Mouse (Mus musculus): Measurements from ENCODE around the gene Tnip1. TPM values are rescaled to one million over a fixed set of nuclear protein-coding genes. Genes with fewer than 3 reads are reported as not detected.

Tnip1 gene
- polyA plus RNA-seq, 1 experiment from 2014 or later = 13.2 TPM

GRCm38 (mm10) chr11:54911671-54912502 lies 50.8 kb downstream of the Tnip1 start:
- H3K4me2 ChIP-seq (ENCODE audit: low read length) = no peak overlapping the region
- WGBS = 94% methylated on average over 7 of the region's 7 CpGs
- H3K4me3 ChIP-seq (replicated peaks; ENCODE audit: low read length) = no peak overlapping the region
- H3K9me3 ChIP-seq (ENCODE audit: control insufficient read depth, low read length) = no peaks in the 10 kb centered on the region
- no peak overlapping the region for H3K9ac ChIP-seq (replicated peaks; ENCODE audit: low read depth, low read length)
- H3K36me3 ChIP-seq (ENCODE audit: control insufficient read depth, insufficient read depth) = no peaks in the 10 kb centered on the region
- no peak overlapping the region for H3K27ac ChIP-seq (ENCODE audit: low read length)
- H3K27me3 ChIP-seq (replicated peaks; ENCODE audit: control insufficient read depth, insufficient read depth, low read length) = no peaks in the 10 kb centered on the region
- no peaks in the 10 kb centered on the region for H3K4me1 ChIP-seq (replicated peaks; ENCODE audit: control insufficient read depth, insufficient read depth, low read length)
- ATAC-seq = no peak

DNA sequence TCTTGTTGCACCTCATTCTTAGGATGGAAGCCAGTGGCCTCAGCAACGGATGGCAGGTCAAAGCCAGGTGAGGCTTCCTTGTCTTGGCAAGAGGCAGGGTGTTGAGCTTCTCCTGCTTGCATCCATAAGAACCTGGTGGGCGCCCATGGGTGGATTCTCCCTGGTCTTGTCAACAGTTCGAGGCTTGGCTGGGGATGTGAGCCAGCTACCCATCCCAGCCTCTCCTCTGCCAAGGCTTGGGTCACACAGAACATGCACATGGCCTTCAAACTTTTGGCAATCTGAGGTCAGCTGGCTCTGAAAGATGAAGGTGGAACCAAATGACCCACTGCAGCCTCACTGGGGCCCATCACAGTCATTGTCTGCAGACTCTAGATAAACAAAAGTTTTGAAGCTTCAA lies 51.5 kb downstream of the Tnip1 start:
- Histone ChIP-seq H3K9me3 (ENCODE audit: control insufficient read depth, low read length) (no peaks in the 10 kb centered on the region), H3K4me3 (replicated peaks; ENCODE audit: low read length) (no peak overlapping the region), H3K36me3 (ENCODE audit: control insufficient read depth, insufficient read depth) (no peaks in the 10 kb centered on the region), H3K4me2 (ENCODE audit: low read length) (no peak overlapping the region), H3K27me3 (replicated peaks; ENCODE audit: control insufficient read depth, insufficient read depth, low read length) (no peaks in the 10 kb centered on the region), H3K9ac (replicated peaks; ENCODE audit: low read depth, low read length) (no peak overlapping the region), H3K27ac (ENCODE audit: low read length) (no peak overlapping the region), H3K4me1 (replicated peaks; ENCODE audit: control insufficient read depth, insufficient read depth, low read length) (no peaks in the 10 kb centered on the region)
- no peak for ATAC-seq
- 92% methylated on average over 3 of the region's 3 CpGs for WGBS

GRCm38 (mm10) chr11:54910081-54910665 lies 52.5 kb downstream of the Tnip1 start:
- Histone ChIP-seq H3K4me2 (ENCODE audit: low read length) (no peak overlapping the region), H3K4me3 (replicated peaks; ENCODE audit: low read length) (no peak overlapping the region)

DNA sequence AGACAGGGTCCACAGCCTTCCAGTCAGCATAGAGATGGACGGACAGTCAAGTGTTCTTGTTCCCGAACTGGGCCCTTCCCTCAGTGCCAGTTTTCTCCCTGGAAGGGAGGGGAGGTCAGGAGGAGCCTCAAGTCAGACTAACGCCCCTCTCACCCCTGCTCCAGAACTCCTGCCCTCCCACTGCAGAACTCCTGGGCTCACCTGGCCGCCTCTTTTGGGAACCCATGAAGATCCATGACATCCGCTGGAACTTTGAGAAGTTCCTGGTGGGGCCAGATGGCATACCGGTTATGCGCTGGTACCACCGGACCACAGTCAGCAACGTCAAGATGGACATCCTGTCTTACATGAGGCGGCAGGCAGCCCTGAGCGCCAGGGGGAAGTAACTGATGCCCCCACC lies 53.4 kb downstream of the Tnip1 start:
- 95% methylated on average over 11 of the region's 11 CpGs for WGBS
- Histone ChIP-seq H3K4me2 (ENCODE audit: low read length) (no peak overlapping the region), H3K27me3 (replicated peaks; ENCODE audit: control insufficient read depth, insufficient read depth, low read length) (no peaks in the 10 kb centered on the region), H3K27ac (ENCODE audit: low read length) (no peak overlapping the region), H3K9me3 (ENCODE audit: control insufficient read depth, low read length) (no peaks in the 10 kb centered on the region), H3K4me1 (replicated peaks; ENCODE audit: control insufficient read depth, insufficient read depth, low read length) (no peaks in the 10 kb centered on the region), H3K36me3 (ENCODE audit: control insufficient read depth, insufficient read depth) (no peaks in the 10 kb centered on the region), H3K4me3 (replicated peaks; ENCODE audit: low read length) (no peak overlapping the region), H3K9ac (replicated peaks; ENCODE audit: low read depth, low read length) (no peak overlapping the region)
- ATAC-seq = no peak

More at GRCm38 (mm10) chr11:54910081-54910665, 52.5 kb downstream of the Tnip1 start:
- Histone ChIP-seq H3K9ac (replicated peaks; ENCODE audit: low read depth, low read length) (no peak overlapping the region), H3K36me3 (ENCODE audit: control insufficient read depth, insufficient read depth) (no peaks in the 10 kb centered on the region), H3K27ac (ENCODE audit: low read length) (no peak overlapping the region), H3K27me3 (replicated peaks; ENCODE audit: control insufficient read depth, insufficient read depth, low read length) (no peaks in the 10 kb centered on the region), H3K9me3 (ENCODE audit: control insufficient read depth, low read length) (no peaks in the 10 kb centered on the region), H3K4me1 (replicated peaks; ENCODE audit: control insufficient read depth, insufficient read depth, low read length) (no peaks in the 10 kb centered on the region)
- 90% methylated on average over 12 of the region's 12 CpGs for WGBS
- ATAC-seq = no peak

- H3K9me3 ChIP-seq (ENCODE audit: control insufficient read depth, low read length) = no peaks in the 10 kb centered on the region
- WGBS = 94% methylated on average over 5 of the region's 5 CpGs
- no peaks in the 10 kb centered on the region for H3K27me3 ChIP-seq (replicated peaks; ENCODE audit: control insufficient read depth, insufficient read depth, low read length)
- ATAC-seq = no peak
- 0 out of 2 replicates have a peak, but pooled peaks cover 2% of the 10 kb centered on the region for H3K4me1 ChIP-seq (replicated peaks; ENCODE audit: control insufficient read depth, insufficient read depth, low read length)
- H3K4me3 ChIP-seq (replicated peaks; ENCODE audit: low read length) = no peak overlapping the region
- H3K36me3 ChIP-seq (ENCODE audit: control insufficient read depth, insufficient read depth) = no peaks in the 10 kb centered on the region
- no peak overlapping the region for H3K4me2 ChIP-seq (ENCODE audit: low read length)
- H3K27ac ChIP-seq (ENCODE audit: low read length) = no peak overlapping the region
- no peak overlapping the region for H3K9ac ChIP-seq (replicated peaks; ENCODE audit: low read depth, low read length)
These were observed 55.5 kb downstream of the Tnip1 start for GRCm38 (mm10) chr11:54907259-54907658.

DNA sequence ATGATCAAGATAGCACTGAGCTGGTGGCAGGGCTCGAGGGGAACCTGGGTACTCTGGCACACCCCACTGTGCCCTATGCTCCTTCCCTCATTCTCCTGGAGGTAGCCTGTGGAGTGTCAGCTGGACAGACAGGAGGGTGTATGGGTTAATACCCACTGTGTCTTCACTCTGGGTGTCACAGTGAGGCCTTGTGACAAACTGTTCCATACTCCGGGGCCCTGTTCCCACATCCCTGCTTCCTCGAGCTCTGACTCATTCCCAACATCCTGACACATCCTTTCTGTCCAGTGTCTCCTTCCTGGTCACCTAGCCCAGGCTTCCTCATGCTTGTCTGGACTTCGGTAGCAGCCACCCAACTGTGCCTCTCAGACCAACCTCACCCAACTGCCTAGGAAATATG lies 56.3 kb downstream of the Tnip1 start:
- 84% methylated on average over 4 of the region's 4 CpGs for WGBS
- Histone ChIP-seq H3K27ac (ENCODE audit: low read length) (no peak overlapping the region), H3K4me3 (replicated peaks; ENCODE audit: low read length) (no peak overlapping the region), H3K9me3 (ENCODE audit: control insufficient read depth, low read length) (no peaks in the 10 kb centered on the region), H3K4me2 (ENCODE audit: low read length) (no peak overlapping the region), H3K9ac (replicated peaks; ENCODE audit: low read depth, low read length) (no peak overlapping the region), H3K27me3 (replicated peaks; ENCODE audit: control insufficient read depth, insufficient read depth, low read length) (no peaks in the 10 kb centered on the region), H3K4me1 (replicated peaks; ENCODE audit: control insufficient read depth, insufficient read depth, low read length) (0 out of 2 replicates have a peak, but pooled peaks cover 3% of the 10 kb centered on the region), H3K36me3 (ENCODE audit: control insufficient read depth, insufficient read depth) (no peaks in the 10 kb centered on the region)
- no peak for ATAC-seq

GRCm38 (mm10) chr11:54905931-54906330 lies 56.8 kb downstream of the Tnip1 start:
- WGBS = 80% methylated on average over 4 of the region's 4 CpGs
- no peak overlapping the region for H3K4me2 ChIP-seq (ENCODE audit: low read length)
- H3K4me3 ChIP-seq (replicated peaks; ENCODE audit: low read length) = no peak overlapping the region
- H3K27ac ChIP-seq (ENCODE audit: low read length) = no peak overlapping the region
- ATAC-seq = no peak
- H3K9ac ChIP-seq (replicated peaks; ENCODE audit: low read depth, low read length) = no peak overlapping the region
- 0 out of 2 replicates have a peak, but pooled peaks cover 3% of the 10 kb centered on the region for H3K4me1 ChIP-seq (replicated peaks; ENCODE audit: control insufficient read depth, insufficient read depth, low read length)
- no peaks in the 10 kb centered on the region for H3K36me3 ChIP-seq (ENCODE audit: control insufficient read depth, insufficient read depth)
- no peaks in the 10 kb centered on the region for H3K9me3 ChIP-seq (ENCODE audit: control insufficient read depth, low read length)
- no peaks in the 10 kb centered on the region for H3K27me3 ChIP-seq (replicated peaks; ENCODE audit: control insufficient read depth, insufficient read depth, low read length)

DNA sequence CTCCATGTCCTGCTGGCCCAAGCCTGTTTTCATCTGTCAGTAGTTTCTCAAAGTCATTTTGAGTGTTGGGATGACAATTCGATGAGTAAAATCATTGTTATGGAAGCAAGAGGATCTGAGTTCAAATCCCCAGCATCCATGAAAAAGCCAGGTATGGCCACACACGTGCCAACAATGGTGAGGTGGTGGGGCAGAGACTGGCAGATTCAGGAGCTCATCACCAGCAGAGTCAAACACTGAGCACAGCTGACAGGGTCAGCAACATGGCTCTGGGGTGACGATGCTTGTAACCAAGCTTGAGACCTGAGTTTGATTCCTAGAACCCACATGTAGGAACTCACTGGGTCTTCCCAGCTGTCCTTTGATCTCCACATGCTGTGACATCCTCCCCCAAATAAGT lies 57.6 kb downstream of the Tnip1 start:
- H3K36me3 ChIP-seq (ENCODE audit: control insufficient read depth, insufficient read depth) = no peaks in the 10 kb centered on the region
- no peaks in the 10 kb centered on the region for H3K9me3 ChIP-seq (ENCODE audit: control insufficient read depth, low read length)
- H3K4me3 ChIP-seq (replicated peaks; ENCODE audit: low read length) = no peak overlapping the region
- no peak overlapping the region for H3K4me2 ChIP-seq (ENCODE audit: low read length)
- no peak overlapping the region for H3K9ac ChIP-seq (replicated peaks; ENCODE audit: low read depth, low read length)
- ATAC-seq = no peak
- 0 out of 2 replicates have a peak, but pooled peaks cover 3% of the 10 kb centered on the region for H3K4me1 ChIP-seq (replicated peaks; ENCODE audit: control insufficient read depth, insufficient read depth, low read length)
- H3K27me3 ChIP-seq (replicated peaks; ENCODE audit: control insufficient read depth, insufficient read depth, low read length) = no peaks in the 10 kb centered on the region
- whole genome bisulfite sequencing = 87% methylated on average over 3 of the region's 3 CpGs
- no peak overlapping the region for H3K27ac ChIP-seq (ENCODE audit: low read length)

GRCm38 (mm10) chr11:54903940-54904706 lies 58.6 kb downstream of the Tnip1 start:
- no peak for ATAC-seq
- H3K9me3 ChIP-seq (ENCODE audit: control insufficient read depth, low read length) = no peaks in the 10 kb centered on the region
- no peak overlapping the region for H3K4me3 ChIP-seq (replicated peaks; ENCODE audit: low read length)
- H3K36me3 ChIP-seq (ENCODE audit: control insufficient read depth, insufficient read depth) = no peaks in the 10 kb centered on the region
- 57% methylated on average over 4 of the region's 4 CpGs for WGBS
- H3K4me2 ChIP-seq (ENCODE audit: low read length) = no peak overlapping the region
- H3K9ac ChIP-seq (replicated peaks; ENCODE audit: low read depth, low read length) = no peak overlapping the region
- H3K27ac ChIP-seq (ENCODE audit: low read length) = no peak overlapping the region
- H3K27me3 ChIP-seq (replicated peaks; ENCODE audit: control insufficient read depth, insufficient read depth, low read length) = no peaks in the 10 kb centered on the region
- H3K4me1 ChIP-seq (replicated peaks; ENCODE audit: control insufficient read depth, insufficient read depth, low read length) = 0 out of 2 replicates have a peak, but pooled peaks cover 3% of the 10 kb centered on the region
